Mouse (Mus musculus): ENCODE data around the gene Clock. TPM values are rescaled to one million over a fixed set of nuclear protein-coding genes. Genes with fewer than 3 reads are reported as not detected.

Gene Clock
- polyA plus RNA-seq, 1 experiment from 2014 or later: 13.2 TPM

DNA sequence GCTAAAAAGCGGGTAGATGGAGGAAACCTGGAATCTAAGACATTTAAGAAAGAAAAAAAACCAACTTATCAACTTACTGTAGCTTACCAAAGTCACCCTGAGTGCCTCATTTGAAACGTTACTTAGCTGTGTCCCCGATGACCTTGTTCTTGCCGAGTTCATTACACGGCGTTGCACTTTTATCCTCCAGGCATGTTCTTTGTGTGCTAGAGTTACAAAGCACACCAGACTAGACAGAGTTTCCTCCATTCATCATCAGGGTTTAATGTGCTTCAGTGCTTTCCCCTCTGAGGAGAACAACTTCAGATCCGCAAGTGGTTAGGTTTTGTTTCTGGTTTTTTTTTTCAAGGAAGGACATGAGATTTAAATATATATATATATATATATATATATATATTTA lies 139.8 kb downstream of the Clock start:
- H3K4me1 ChIP-seq (ENCODE audit: control insufficient read depth, insufficient read depth, low read length): no peaks in the 10 kb centered on the region
- no peak overlapping the region for H3K9ac ChIP-seq (ENCODE audit: low read depth, low read length)
- no peaks in the 10 kb centered on the region for H3K9me3 ChIP-seq (ENCODE audit: control insufficient read depth, low read length)
- no peak overlapping the region for H3K27ac ChIP-seq (replicated peaks; ENCODE audit: low read depth, low read length)
- no peaks in the 10 kb centered on the region for H3K36me3 ChIP-seq (ENCODE audit: control insufficient read depth, insufficient read depth, low read length)
- DNase-seq (ENCODE audit: low spot score) (no peak), ATAC-seq (ENCODE audit: low read depth) (no peak)
- no peak overlapping the region for H3K4me2 ChIP-seq (ENCODE audit: low read depth, low read length)
- no peaks in the 10 kb centered on the region for H3K27me3 ChIP-seq (replicated peaks; ENCODE audit: control insufficient read depth, insufficient read depth, low read length)
- H3K4me3 ChIP-seq (ENCODE audit: low read depth, low read length): no peak overlapping the region
- WGBS: 32% methylated on average over 7 of the region's 7 CpGs

GRCm38 (mm10) chr5:76163828-76164390 lies 140.7 kb downstream of the Clock start:
- Histone ChIP-seq H3K27ac (replicated peaks; ENCODE audit: low read depth, low read length) (no peak overlapping the region), H3K36me3 (ENCODE audit: control insufficient read depth, insufficient read depth, low read length) (no peaks in the 10 kb centered on the region), H3K4me3 (ENCODE audit: low read depth, low read length) (no peak overlapping the region), H3K9me3 (ENCODE audit: control insufficient read depth, low read length) (no peaks in the 10 kb centered on the region), H3K9ac (ENCODE audit: low read depth, low read length) (no peak overlapping the region), H3K4me1 (ENCODE audit: control insufficient read depth, insufficient read depth, low read length) (no peaks in the 10 kb centered on the region), H3K4me2 (ENCODE audit: low read depth, low read length) (no peak overlapping the region), H3K27me3 (replicated peaks; ENCODE audit: control insufficient read depth, insufficient read depth, low read length) (no peaks in the 10 kb centered on the region)
- DNase-seq (ENCODE audit: low spot score) (no peak), ATAC-seq (ENCODE audit: low read depth) (no peak)
- WGBS: 27% methylated on average over 4 of the region's 4 CpGs

DNA sequence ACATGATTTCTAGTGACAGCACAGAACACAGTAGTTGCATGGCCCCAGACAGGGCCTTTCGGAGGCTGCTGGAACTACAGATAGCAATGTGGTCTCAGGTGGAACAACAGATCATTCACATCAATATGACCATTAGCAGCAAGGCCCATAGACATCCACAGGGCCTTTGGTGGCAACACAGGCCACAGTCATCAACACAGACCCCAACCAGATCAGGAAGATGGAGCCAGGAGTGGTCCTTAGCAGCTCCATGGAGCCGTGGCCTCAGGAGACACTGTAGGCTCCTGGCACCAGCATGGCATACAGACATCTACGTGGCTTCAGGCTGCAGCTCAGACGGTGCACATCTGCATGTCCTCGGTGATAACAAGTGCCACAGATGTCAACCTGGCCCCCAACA lies 141.7 kb downstream of the Clock start:
- H3K27me3 ChIP-seq (replicated peaks; ENCODE audit: control insufficient read depth, insufficient read depth, low read length): no peaks in the 10 kb centered on the region
- ATAC-seq (ENCODE audit: low read depth): no peak
- WGBS: 75% methylated on average over 5 of the region's 5 CpGs

GRCm38 (mm10) chr5:76161491-76161890 lies 143.1 kb downstream of the Clock start:
- Histone ChIP-seq H3K27ac (replicated peaks; ENCODE audit: low read depth, low read length) (no peak overlapping the region), H3K27me3 (replicated peaks; ENCODE audit: control insufficient read depth, insufficient read depth, low read length) (no peaks in the 10 kb centered on the region), H3K9ac (ENCODE audit: low read depth, low read length) (no peak overlapping the region), H3K4me1 (ENCODE audit: control insufficient read depth, insufficient read depth, low read length) (no peaks in the 10 kb centered on the region), H3K4me3 (ENCODE audit: low read depth, low read length) (no peak overlapping the region), H3K36me3 (ENCODE audit: control insufficient read depth, insufficient read depth, low read length) (0 out of 2 replicates have a peak, but pooled peaks cover 1% of the 10 kb centered on the region), H3K4me2 (ENCODE audit: low read depth, low read length) (no peak overlapping the region), H3K9me3 (ENCODE audit: control insufficient read depth, low read length) (no peaks in the 10 kb centered on the region)
- WGBS: 89% methylated on average over 6 of the region's 6 CpGs
- DNase-seq (ENCODE audit: low spot score) (no peak), ATAC-seq (ENCODE audit: low read depth) (no peak)

More for the DNA sequence above, 141.7 kb downstream of the Clock start:
- Histone ChIP-seq H3K9me3 (ENCODE audit: control insufficient read depth, low read length) (no peaks in the 10 kb centered on the region), H3K9ac (ENCODE audit: low read depth, low read length) (no peak overlapping the region), H3K36me3 (ENCODE audit: control insufficient read depth, insufficient read depth, low read length) (no peaks in the 10 kb centered on the region), H3K4me1 (ENCODE audit: control insufficient read depth, insufficient read depth, low read length) (no peaks in the 10 kb centered on the region), H3K27ac (replicated peaks; ENCODE audit: low read depth, low read length) (no peak overlapping the region), H3K4me3 (ENCODE audit: low read depth, low read length) (no peak overlapping the region), H3K4me2 (ENCODE audit: low read depth, low read length) (no peak overlapping the region)
- no peak for DNase-seq (ENCODE audit: low spot score)

- Histone ChIP-seq H3K4me1 (ENCODE audit: control insufficient read depth, insufficient read depth, low read length) (no peaks in the 10 kb centered on the region), H3K9me3 (ENCODE audit: control insufficient read depth, low read length) (no peaks in the 10 kb centered on the region), H3K9ac (ENCODE audit: low read depth, low read length) (no peak overlapping the region), H3K27ac (replicated peaks; ENCODE audit: low read depth, low read length) (no peak overlapping the region), H3K4me3 (ENCODE audit: low read depth, low read length) (no peak overlapping the region), H3K4me2 (ENCODE audit: low read depth, low read length) (no peak overlapping the region), H3K27me3 (replicated peaks; ENCODE audit: control insufficient read depth, insufficient read depth, low read length) (no peaks in the 10 kb centered on the region), H3K36me3 (ENCODE audit: control insufficient read depth, insufficient read depth, low read length) (peaks cover 8% of the 10 kb centered on the region; the same call in 1 of the 2 replicates)
- WGBS: 58% methylated on average over 3 of the region's 3 CpGs
- ATAC-seq (ENCODE audit: low read depth) (no peak), DNase-seq (ENCODE audit: low spot score) (no peak)
Observed at GRCm38 (mm10) chr5:76160086-76160485, 144.5 kb downstream of the Clock start.

Other genes with a start within 250 kb of the Clock start
- 27.6 and 31.0 TPM in 2 replicates for gene Srd5a3, start 164.5 kb downstream of the Clock start, polyA plus RNA-seq (2014; fragmentation: Nextera tagmentation; extraction: Ambion mirVana)
- gene Tmem165, start 120.9 kb downstream of the Clock start, polyA plus RNA-seq (2014; fragmentation: Nextera tagmentation; extraction: Ambion mirVana): 126 and 130 TPM in 2 replicates
- not detected in 2 replicates for gene Pdcl2, start 26.4 kb upstream of the Clock start, polyA plus RNA-seq (2014; fragmentation: Nextera tagmentation; extraction: Ambion mirVana)
- gene Nmu, start 59.0 kb upstream of the Clock start, polyA plus RNA-seq (2014; fragmentation: Nextera tagmentation; extraction: Ambion mirVana): not detected in 2 replicates
- 1.6 and 2.5 TPM in 2 replicates for gene Gm7271, start 179.2 kb upstream of the Clock start, polyA plus RNA-seq (2014; fragmentation: Nextera tagmentation; extraction: Ambion mirVana)
- 27.5 and 33.1 TPM in 2 replicates for gene Exoc1, start 224.5 kb upstream of the Clock start, polyA plus RNA-seq (2014; fragmentation: Nextera tagmentation; extraction: Ambion mirVana)

All from embryonic facial prominence, embryonic 14.5 days (tissue).